Mouse (Mus musculus) lung, postnatal 10 days (tissue): ENCODE measurements around the gene Dbnl.
"Not testable (repeated sequence)": the region's sequence is repeated elsewhere in the genome, so short reads cannot be mapped to it uniquely, and the experiment has no call there.

Experiments used
- DNase-seq: peaks from one replicate; pipeline ENCODE4 v3.0.0; 2021

Dbnl gene

GRCm38 (mm10) chr11:5796939-5797338 is 8.7 kb downstream of the Dbnl start:
- no peak for DNase-seq

GRCm38 (mm10) chr11:5797371-5797770 is 9.1 kb downstream of the Dbnl start:
- DNase-seq, result no peak

GRCm38 (mm10) chr11:5797928-5798327 is 9.6 kb downstream of the Dbnl start:
- DNase-seq, result no peak

- DNase-seq, result peak; percentile 73
These were observed 11.6 kb downstream of the Dbnl start for GRCm38 (mm10) chr11:5799621-5800490.

DNA sequence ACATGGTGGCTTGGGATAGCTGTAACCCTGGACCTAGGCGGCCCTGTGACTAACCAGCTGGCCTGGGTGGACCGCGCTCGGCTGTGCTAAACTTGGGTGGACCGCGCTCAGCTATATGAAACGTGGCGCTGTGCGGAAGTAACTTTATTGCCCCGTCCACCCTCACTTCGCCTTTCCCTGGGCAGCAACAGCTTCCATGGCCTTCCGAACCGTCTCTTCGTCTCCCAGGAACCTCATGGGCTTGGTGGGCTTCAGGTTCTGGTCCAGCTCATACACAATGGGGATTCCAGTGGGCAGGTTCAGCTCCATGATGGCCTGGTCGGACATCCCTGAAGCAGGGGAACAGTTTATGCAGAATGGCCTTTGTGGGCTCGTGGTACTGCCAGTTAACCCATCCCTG is 13.2 kb downstream of the Dbnl start:
- DNase-seq, result no peak

GRCm38 (mm10) chr11:5802005-5802404 is 13.7 kb downstream of the Dbnl start:
- DNase-seq, result no peak

DNA sequence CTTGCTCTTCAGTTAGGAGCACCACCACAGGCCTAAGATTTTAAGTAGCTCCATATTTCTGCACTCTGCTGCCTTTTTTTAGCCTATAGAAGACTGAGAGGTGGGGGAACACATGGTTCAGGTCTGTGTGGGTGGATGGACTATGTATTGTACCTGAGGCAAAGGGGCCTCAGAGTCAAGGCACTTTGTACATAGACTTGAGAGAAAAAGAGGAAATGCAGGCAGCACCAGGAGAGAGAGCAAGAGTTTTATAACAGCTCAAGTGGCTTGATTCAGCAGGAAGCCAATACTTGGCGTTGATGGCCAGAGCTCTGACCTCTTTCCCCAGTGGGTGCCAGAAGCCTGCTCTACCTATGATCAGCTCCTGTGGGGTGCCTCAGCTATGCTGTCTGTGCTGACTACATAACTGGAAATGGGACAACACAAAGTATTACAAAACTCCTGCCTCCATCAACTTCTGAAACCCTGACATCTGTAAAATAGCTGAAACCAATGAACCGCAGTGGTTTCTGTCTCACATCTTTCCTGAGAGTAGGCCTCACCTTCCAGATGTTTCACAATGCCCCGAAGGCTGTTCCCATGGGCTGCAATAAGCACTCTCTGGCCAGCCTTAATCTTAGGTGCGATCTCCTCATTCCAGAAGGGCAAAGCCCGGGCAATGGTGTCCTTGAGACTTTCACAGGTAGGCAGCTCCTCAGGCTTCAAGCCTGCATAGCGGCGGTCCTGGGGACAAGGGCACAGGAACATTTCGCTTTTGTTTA is 14.3 kb downstream of the Dbnl start:
- DNase-seq, result no peak

GRCm38 (mm10) chr11:5803551-5803981 is 15.3 kb downstream of the Dbnl start, which contains the start of gene Pgam2:
Pgam2 (minus strand) TSS chr11:5803733.
- DNase-seq, result no peak

GRCm38 (mm10) chr11:5804174-5804573 is 15.9 kb downstream of the Dbnl start:
- DNase-seq, result no peak

DNA sequence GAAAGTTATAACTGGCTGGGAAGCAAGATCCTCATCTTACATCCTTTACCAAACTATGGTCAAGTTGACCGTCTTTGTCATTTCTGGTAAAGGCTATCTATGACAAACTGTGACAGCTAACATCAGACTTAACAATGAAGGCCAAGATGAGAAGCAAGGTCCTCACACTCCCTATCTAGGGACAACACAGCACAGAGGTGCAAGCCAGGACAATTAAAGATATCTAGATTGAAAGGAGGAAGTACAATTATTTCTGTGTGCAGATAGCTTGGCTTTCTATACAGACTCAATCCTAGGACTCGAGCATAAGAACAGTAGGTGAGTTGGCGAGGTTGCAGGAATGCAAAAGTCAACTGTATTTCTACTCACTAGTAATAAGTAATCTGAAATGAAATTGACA is 17.4 kb downstream of the Dbnl start:
- no peak for DNase-seq

DNA sequence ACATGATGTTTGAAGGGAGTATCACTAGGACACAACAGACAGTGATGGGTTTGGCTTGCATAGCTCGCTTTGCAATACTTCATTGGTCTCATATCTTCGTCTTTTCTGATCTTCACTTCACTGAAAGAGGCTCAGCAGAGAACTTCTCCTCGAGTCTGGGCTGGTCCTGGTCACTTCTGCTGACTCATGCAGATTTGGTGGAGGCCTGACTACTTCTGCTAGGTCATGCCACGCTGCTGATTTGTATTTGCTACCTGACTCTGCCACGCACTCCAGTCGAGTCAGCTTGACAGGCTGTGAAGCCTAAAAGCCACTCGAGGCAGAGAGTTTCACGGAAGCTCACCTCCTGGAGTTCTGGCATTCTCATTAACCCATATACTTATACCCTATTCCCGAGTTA is 19.7 kb downstream of the Dbnl start:
- no peak for DNase-seq

DNA sequence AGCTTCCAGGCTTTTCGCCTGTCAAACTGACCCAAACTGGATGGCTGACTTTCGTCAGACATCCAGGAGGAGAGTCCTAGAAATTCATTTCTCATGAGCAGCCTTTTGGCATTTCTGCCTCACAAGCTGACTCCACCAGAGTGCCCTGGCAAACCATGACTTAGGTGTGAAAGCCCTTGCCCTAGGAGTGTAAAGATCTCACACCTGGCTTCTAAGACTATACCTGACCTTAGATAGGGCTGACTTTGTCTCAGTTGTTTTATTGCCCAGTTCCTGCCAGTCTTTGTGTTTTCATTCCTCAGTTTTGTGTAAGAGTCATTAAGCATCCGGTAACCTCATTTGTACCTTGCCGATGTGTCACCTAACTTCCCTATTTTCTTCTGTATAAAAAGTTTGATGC is 21.2 kb downstream of the Dbnl start:
- not testable (repeated sequence) for DNase-seq

DNA sequence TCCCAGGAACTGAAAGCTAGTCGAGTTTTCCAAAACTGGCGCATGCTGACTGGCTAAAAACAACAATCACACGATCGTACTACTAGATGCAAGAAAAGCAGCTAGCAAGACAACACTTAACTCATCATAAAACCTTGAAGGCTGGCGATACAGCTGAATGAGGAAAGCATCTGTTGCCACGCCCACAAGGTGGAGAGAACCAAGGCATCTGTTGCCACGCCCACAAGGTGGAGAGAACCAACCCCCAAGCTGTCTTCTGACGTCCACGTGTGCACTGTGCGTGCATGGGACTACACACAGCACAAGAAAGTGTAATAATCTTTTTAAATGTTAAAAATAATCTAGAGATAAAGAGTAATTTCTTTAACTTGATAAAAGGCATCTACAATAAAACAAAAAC is 25.1 kb downstream of the Dbnl start:
- DNase-seq, result no peak

DNA sequence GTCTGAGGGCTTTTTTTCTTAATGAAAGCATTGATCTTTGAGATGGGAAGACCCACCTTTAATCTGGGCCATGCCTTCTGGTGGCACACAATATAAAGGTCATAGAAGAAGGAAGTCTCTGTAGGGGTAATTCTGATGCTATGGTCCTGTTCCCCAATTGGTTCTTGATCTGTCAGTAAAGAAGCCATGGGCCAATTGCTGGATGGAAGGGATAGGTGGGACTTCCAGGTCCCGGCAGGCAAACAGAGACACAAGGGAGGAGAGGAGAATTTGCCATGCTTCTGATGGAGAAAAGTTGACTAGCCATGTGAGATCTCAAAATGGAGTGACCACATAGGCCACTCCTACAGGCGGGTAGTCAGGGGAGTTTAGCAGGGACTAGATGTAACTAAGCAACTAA is 30.9 kb downstream of the Dbnl start:
- DNase-seq, result no peak

DNA sequence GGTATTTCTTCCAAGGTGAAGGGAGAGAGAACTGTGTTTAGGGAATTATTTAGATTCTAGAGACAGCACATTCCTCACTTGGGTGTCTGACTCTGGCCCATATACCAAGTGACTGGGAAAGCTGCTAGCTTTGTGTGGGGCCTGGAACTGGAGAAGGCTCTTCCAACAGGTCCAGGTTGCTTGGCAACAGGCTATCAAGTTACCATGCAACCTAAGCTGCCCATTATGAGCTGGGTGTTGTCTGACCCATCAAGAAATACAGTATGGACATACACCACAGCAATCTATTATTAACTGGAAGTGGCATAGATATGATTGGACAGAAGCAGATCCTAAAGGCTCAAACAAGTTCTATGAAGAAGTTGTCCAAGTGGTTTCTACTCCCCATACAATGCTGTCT is 37.1 kb downstream of the Dbnl start:
- no peak for DNase-seq

- DNase-seq, result no peak
These were observed 39.6 kb downstream of the Dbnl start for GRCm38 (mm10) chr11:5827931-5828330.

GRCm38 (mm10) chr11:5828509-5829191 is 40.4 kb downstream of the Dbnl start:
- no peak for DNase-seq

GRCm38 (mm10) chr11:5829327-5829726 is 41.0 kb downstream of the Dbnl start:
- no peak for DNase-seq

DNA sequence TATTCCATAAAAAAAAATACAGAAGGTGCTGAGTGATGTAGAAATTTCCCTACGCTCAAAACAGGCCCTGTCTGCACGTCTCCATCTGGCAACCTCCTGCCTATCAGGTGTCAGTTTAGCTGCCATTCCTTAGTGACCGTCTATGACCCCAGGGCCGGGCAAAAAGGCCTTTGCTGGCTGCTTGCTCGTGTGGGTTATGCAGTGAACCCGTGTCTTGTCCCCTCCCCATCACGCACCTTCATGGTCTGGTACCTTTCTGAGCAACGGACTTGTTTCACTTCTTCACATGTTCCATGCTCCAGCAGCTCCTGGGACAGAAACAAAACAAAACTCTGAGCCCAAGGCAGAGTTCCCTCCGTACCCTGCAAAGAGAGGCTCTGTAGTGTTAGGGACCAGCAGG is 46.2 kb downstream of the Dbnl start:
- DNase-seq, result no peak

DNA sequence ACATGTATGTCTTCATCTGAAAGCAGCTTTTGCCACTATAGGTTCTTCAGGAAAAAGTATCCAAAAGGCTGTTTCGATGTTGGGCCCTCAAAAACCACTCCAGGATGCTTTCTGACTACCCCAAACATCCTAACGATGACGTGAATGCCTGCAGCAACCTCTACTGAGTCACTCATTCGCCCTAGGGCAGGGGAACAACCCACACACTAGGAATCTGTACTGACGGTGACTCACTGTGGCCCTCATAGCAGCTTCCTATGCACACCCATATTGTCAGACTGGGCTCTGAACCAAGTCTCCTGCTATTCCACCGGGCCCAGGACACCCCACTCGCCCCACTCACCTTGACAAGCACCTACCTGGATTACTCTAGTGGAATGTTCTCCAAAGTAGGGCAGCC is 46.8 kb downstream of the Dbnl start:
- no peak for DNase-seq

DNA sequence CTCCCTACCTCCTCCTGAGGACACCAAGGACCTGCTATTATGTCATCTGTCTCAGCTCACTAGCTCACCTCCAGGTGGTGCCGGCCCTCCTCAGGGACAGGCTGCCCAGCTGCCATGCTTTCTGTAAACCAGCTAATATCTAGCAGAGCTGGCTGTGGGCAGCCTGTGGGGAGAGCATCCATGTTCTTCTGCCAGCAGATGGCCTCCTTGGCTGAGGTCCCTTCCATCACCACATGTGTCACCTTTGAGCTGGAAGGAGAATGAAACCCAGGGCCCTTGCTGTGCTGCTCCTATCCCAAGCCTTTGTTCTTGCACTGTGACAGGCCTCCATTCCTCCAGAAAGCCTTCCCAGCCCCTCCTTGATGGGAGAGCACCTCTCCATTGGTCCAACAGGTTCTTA is 47.8 kb downstream of the Dbnl start:
- peak; percentile 36 for DNase-seq

- DNase-seq, result peak; percentile 97
These were observed 49.3 kb downstream of the Dbnl start, which contains the start of gene Polm for GRCm38 (mm10) chr11:5837251-5838246. Polm (minus strand) TSS chr11:5838016.
